Mouse (Mus musculus) thymus, adult 2 months (tissue): Measurements from ENCODE around the gene Spire2. TPM values are rescaled to one million over a fixed set of nuclear protein-coding genes. Genes with fewer than 3 reads are reported as not detected.

Source experiments
- DNase-seq: peaks from one replicate; pipeline ENCODE4 v3.0.0; 2021
- H3K27ac ChIP-seq: fragments of 200-500 bp; 2 replicates; pipeline ENCODE4 v1.5.1; 2012; ENCODE audit warnings: low read length, control low read depth; ENCODE audit not compliant: control insufficient read depth, insufficient read depth
- H3K27me3 ChIP-seq: fragments of 200-500 bp; 2 replicates; pipeline ENCODE4 v1.6.1; 2012; ENCODE audit warnings: mild to moderate bottlenecking, low read length, moderate library complexity, mixed read lengths; ENCODE audit not compliant: control insufficient read depth, insufficient read depth
- H3K36me3 ChIP-seq: fragments of 200-500 bp; 2 replicates; pipeline ENCODE4 v1.6.1; 2012; ENCODE audit warnings: mild to moderate bottlenecking, low read length, moderate library complexity; ENCODE audit not compliant: control insufficient read depth, insufficient read depth
- H3K4me1 ChIP-seq: fragments of 200-500 bp; replicated peaks from 2 replicates; pipeline ENCODE4 v1.6.1; 2012; ENCODE audit warnings: low read length; ENCODE audit not compliant: control insufficient read depth, insufficient read depth
- H3K4me3 ChIP-seq: fragments of 200-500 bp; 2 replicates; pipeline ENCODE4 v1.5.1; 2012; ENCODE audit warnings: mild to moderate bottlenecking, low read length, control low read depth, moderate library complexity; ENCODE audit not compliant: control insufficient read depth, insufficient read depth
- CTCF ChIP-seq: fragments of 200-500 bp; IDR thresholded peaks from 2 replicates; pipeline ENCODE4 v1.5.1; 2012; ENCODE audit warnings: mild to moderate bottlenecking, control low read depth, low read length, moderate library complexity, borderline replicate concordance; ENCODE audit not compliant: control insufficient read depth, poor library complexity, insufficient read depth; ENCODE audit errors: extremely low read depth
- POLR2A ChIP-seq: fragments of 200-500 bp; IDR thresholded peaks from 2 replicates; pipeline ENCODE4 v1.6.1; 2012; ENCODE audit warnings: mild to moderate bottlenecking, low read length, control low read depth, moderate library complexity; ENCODE audit not compliant: control insufficient read depth, poor library complexity, insufficient read depth; ENCODE audit errors: extremely low read depth
- WGBS: fragments of 180-500 bp; shearing (Covaris S2); methylation state at CpG from one replicate; pipeline ENCODE4 v1.1.7; 2018; 5-methylcytosine and 5-hydroxymethylcytosine counted together
- polyA plus RNA-seq: library from polyadenylated mRNA; depleted of rRNA; stranded (reverse); fragments of >200 nt; gene quantifications from 2 replicates; pipeline ENCODE4 v1.2.3, GENCODE M21; 2012

Gene Spire2
- polyA plus RNA-seq, 1 experiment: 2.1 TPM

- WGBS: 4% methylated on average over 4 of the region's 4 CpGs
- H3K4me3 ChIP-seq: no peak within 1 kb of the TSS
- TF ChIP-seq POLR2A (no peak), CTCF (peak; percentile 88; the same call in 1 of the 2 replicates)
- H3K36me3 ChIP-seq: no peaks in the 10 kb centered on the region
- H3K27ac ChIP-seq: no peak within 1 kb of the TSS
- H3K4me1 ChIP-seq: peaks cover 94% of the 10 kb centered on the region
- peak; percentile 81 for DNase-seq
- H3K27me3 ChIP-seq: peaks cover 3% of the 10 kb centered on the region; the same call in 1 of the 2 replicates
Measured at GRCm38 (mm10) chr8:123406786-123407185, 74.3 kb downstream of the Spire2 start, which contains the start of gene Mc1r. Gene Mc1r (plus strand): TSS chr8:123407107.

GRCm38 (mm10) chr8:123407612-123408011 is 75.1 kb downstream of the Spire2 start:
- Histone ChIP-seq H3K36me3 (no peaks in the 10 kb centered on the region), H3K4me1 (peaks cover 94% of the 10 kb centered on the region), H3K4me3 (no peak overlapping the region), H3K27ac (no peak overlapping the region), H3K27me3 (peaks cover 3% of the 10 kb centered on the region; the same call in 1 of the 2 replicates)
- 93% methylated on average over 13 of the region's 13 CpGs for WGBS
- TF ChIP-seq CTCF (no peak), POLR2A (no peak)
- no peak for DNase-seq

- Histone ChIP-seq H3K4me3 (no peak overlapping the region), H3K27ac (no peak overlapping the region), H3K4me1 (peaks cover 89% of the 10 kb centered on the region), H3K27me3 (peaks cover 3% of the 10 kb centered on the region; the same call in 1 of the 2 replicates), H3K36me3 (no peaks in the 10 kb centered on the region)
- WGBS: 41% methylated on average over 9 of the region's 9 CpGs
- TF ChIP-seq POLR2A: no peak
- no peak for DNase-seq
Measured at GRCm38 (mm10) chr8:123408586-123409544, 76.4 kb downstream of the Spire2 start.

GRCm38 (mm10) chr8:123410049-123410587 is 77.6 kb downstream of the Spire2 start:
- no peaks in the 10 kb centered on the region for H3K36me3 ChIP-seq
- no peak for DNase-seq
- WGBS: 75% methylated on average over 8 of the region's 8 CpGs
- no peak for TF ChIP-seq POLR2A
- no peak for TF ChIP-seq CTCF
- peaks cover 3% of the 10 kb centered on the region; the same call in 1 of the 2 replicates for H3K27me3 ChIP-seq
- H3K4me1 ChIP-seq: peaks cover 81% of the 10 kb centered on the region
- H3K4me3 ChIP-seq: no peak overlapping the region
- no peak overlapping the region for H3K27ac ChIP-seq

GRCm38 (mm10) chr8:123410788-123411187 is 78.3 kb downstream of the Spire2 start:
- no peak for DNase-seq
- Histone ChIP-seq H3K27ac (no peak overlapping the region), H3K27me3 (peaks cover 3% of the 10 kb centered on the region; the same call in 1 of the 2 replicates), H3K36me3 (no peaks in the 10 kb centered on the region), H3K4me3 (peak overlapping the region; percentile 53; the same call in 1 of the 2 replicates), H3K4me1 (peaks cover 74% of the 10 kb centered on the region)
- 24% methylated on average over 11 of the region's 11 CpGs for WGBS
- TF ChIP-seq CTCF (no peak), POLR2A (no peak)

GRCm38 (mm10) chr8:123411246-123411645 is 78.7 kb downstream of the Spire2 start, which contains the start of gene Tubb3:
Gene Tubb3 (plus strand): TSS chr8:123411424.
- no peak for DNase-seq
- H3K4me1 ChIP-seq: peaks cover 70% of the 10 kb centered on the region
- no peak within 1 kb of the TSS for H3K27ac ChIP-seq
- TF ChIP-seq CTCF (no peak), POLR2A (no peak)
- WGBS: 1% methylated on average over 29 of the region's 29 CpGs
- peak within 1 kb of the TSS; percentile 53 for H3K4me3 ChIP-seq
- no peaks in the 10 kb centered on the region for H3K36me3 ChIP-seq
- H3K27me3 ChIP-seq: peaks cover 3% of the 10 kb centered on the region; the same call in 1 of the 2 replicates
